Mouse (Mus musculus) MEL (cell line): ENCODE results near the gene Fam171a1.

Experiments used
- CTCF ChIP-seq, 3 experiments: IDR thresholded peaks in 2 of 3; conservative IDR thresholded peaks in 1 of 3; 2 replicates each; pipeline ENCODE4 v1.5.1; 2011 to 2012; ENCODE audit warnings: low read length in 3 of 3, low read depth in 2 of 3, mild to moderate bottlenecking in 2 of 3, improper control_type of control experiment in 1 of 3, inconsistent platforms in 1 of 3, mixed read lengths in 1 of 3, moderate library complexity in 1 of 3; ENCODE audit not compliant: control insufficient read depth in 1 of 3, insufficient read depth in 1 of 3, poor library complexity in 1 of 3, severe bottlenecking in 1 of 3
- EP300 ChIP-seq, 2 experiments: IDR thresholded peaks; 2 replicates each; pipeline ENCODE4 v1.6.1; 2011; ENCODE audit warnings: improper control_type of control experiment in 2 of 2, low read length in 2 of 2, low read depth in 1 of 2, mild to moderate bottlenecking in 1 of 2
- HCFC1 ChIP-seq: IDR thresholded peaks from 2 replicates; pipeline ENCODE4 v1.6.1; 2012; ENCODE audit warnings: low read depth, mild to moderate bottlenecking, inconsistent platforms, low read length, improper control_type of control experiment, moderate library complexity
- MAX ChIP-seq: IDR thresholded peaks from 2 replicates; pipeline ENCODE4 v1.6.1; 2011; ENCODE audit warnings: low read length, improper control_type of control experiment
- RAD21 ChIP-seq: IDR thresholded peaks from 2 replicates; pipeline ENCODE4 v1.6.1; 2011; ENCODE audit warnings: mild to moderate bottlenecking, low read depth, low read length, improper control_type of control experiment
- TBP ChIP-seq: IDR thresholded peaks from 2 replicates; pipeline ENCODE4 v1.8.0; 2011; ENCODE audit warnings: low read depth, low read length, improper control_type of control experiment
- TCF12 ChIP-seq: IDR thresholded peaks from 2 replicates; pipeline ENCODE4 v1.6.1; 2014; ENCODE audit warnings: low read depth, mild to moderate bottlenecking, inconsistent platforms, low read length, improper control_type of control experiment, moderate library complexity
- UBTF ChIP-seq: IDR thresholded peaks from 2 replicates; pipeline ENCODE4 v1.6.1; 2012; ENCODE audit warnings: low read depth, mild to moderate bottlenecking, inconsistent platforms, low read length, improper control_type of control experiment, moderate library complexity, borderline replicate concordance; ENCODE audit not compliant: insufficient read depth

GRCm38 (mm10) chr2:3132473-3132872 lies 18.4 kb downstream of the Fam171a1 start:
- TF ChIP-seq TCF12: no peak
- no peak for TF ChIP-seq EP300 (IDR thresholded peaks at IDR 0.05; ENCODE audit: low read depth in 1 of 2, low read length in 2 of 2)
- TF ChIP-seq CTCF (IDR thresholded peaks at IDR 0.05 in 2 of 3, conservative IDR thresholded peaks at IDR 0.05 in 1 of 3; ENCODE audit: control insufficient read depth in 1 of 3, insufficient read depth in 1 of 3, low read depth in 2 of 3, low read length in 3 of 3, poor library complexity in 1 of 3, severe bottlenecking in 1 of 3): no peak
- no peak for TF ChIP-seq HCFC1
- TF ChIP-seq MAX: no peak
- no peak for TF ChIP-seq TBP
- no peak for TF ChIP-seq UBTF
- no peak for TF ChIP-seq RAD21
